Mouse (Mus musculus) forebrain, embryonic 11.5 days (tissue): Measurements from ENCODE around the gene Nkx3-2. TPM values are rescaled to one million over a fixed set of nuclear protein-coding genes. Genes with fewer than 3 reads are reported as not detected.

Experiments used
- ATAC-seq: fragments of 200-750 bp; cut with Nextera tagmentation; replicated peaks from 2 replicates; pipeline ENCODE4 v1.8.0; 2017; ENCODE audit warnings: moderate TSS enrichment; ENCODE audit not compliant: low FRiP score
- DNase-seq: peaks from one replicate; pipeline ENCODE4 v3.0.0-alpha.2; 2017; ENCODE audit warnings: low spot score
- H3K27ac ChIP-seq: fragments of 300-500 bp; sonication (generic); 2 replicates; pipeline ENCODE4 v1.5.1; 2014; ENCODE audit warnings: low read depth, low read length
- H3K27me3 ChIP-seq: fragments of 300-500 bp; sonication (generic); 2 replicates; pipeline ENCODE4 v1.6.1; 2014; ENCODE audit warnings: mild to moderate bottlenecking, low read length, mixed read lengths; ENCODE audit not compliant: control insufficient read depth, insufficient read depth
- H3K36me3 ChIP-seq: fragments of 300-500 bp; sonication (generic); 2 replicates; pipeline ENCODE4 v1.6.1; 2014; ENCODE audit warnings: mild to moderate bottlenecking, low read length, moderate library complexity, mixed read lengths; ENCODE audit not compliant: control insufficient read depth, insufficient read depth
- H3K4me1 ChIP-seq: fragments of 300-500 bp; sonication (generic); replicated peaks from 2 replicates; pipeline ENCODE4 v1.6.1; 2014; ENCODE audit warnings: low read length, mixed read lengths; ENCODE audit not compliant: control insufficient read depth, insufficient read depth
- H3K4me2 ChIP-seq: fragments of 300-500 bp; sonication (generic); 2 replicates; pipeline ENCODE4 v1.6.1; 2014; ENCODE audit warnings: low read depth, mild to moderate bottlenecking, low read length, moderate library complexity, mixed read lengths; ENCODE audit not compliant: severe bottlenecking
- H3K4me3 ChIP-seq: fragments of 300-500 bp; sonication (generic); 2 replicates; pipeline ENCODE4 v1.5.1; 2014; ENCODE audit warnings: low read depth, low read length
- H3K9ac ChIP-seq: fragments of 300-500 bp; sonication (generic); 2 replicates; pipeline ENCODE4 v1.6.1; 2014; ENCODE audit warnings: low read length
- H3K9me3 ChIP-seq: fragments of 300-500 bp; sonication (generic); 2 replicates; pipeline ENCODE4 v1.6.1; 2016; ENCODE audit warnings: low read length, mixed read lengths; ENCODE audit not compliant: control insufficient read depth
- WGBS: fragments of 180-500 bp; shearing (Covaris S2); extraction: QIAGEN DNeasy Blood & Tissue Kit; methylation state at CpG from one replicate; pipeline ENCODE4 v1.1.7; 2014; 5-methylcytosine and 5-hydroxymethylcytosine counted together
- polyA plus RNA-seq: library from polyadenylated mRNA; unstranded; fragments of >200 nt; fragmentation: Nextera tagmentation; extraction: Ambion mirVana; gene quantifications from 2 replicates; pipeline ENCODE4 v1.2.1, GENCODE M21; 2014

The Nkx3-2 gene
- polyA plus RNA-seq, 1 experiment from 2014 or later = not detected

DNA sequence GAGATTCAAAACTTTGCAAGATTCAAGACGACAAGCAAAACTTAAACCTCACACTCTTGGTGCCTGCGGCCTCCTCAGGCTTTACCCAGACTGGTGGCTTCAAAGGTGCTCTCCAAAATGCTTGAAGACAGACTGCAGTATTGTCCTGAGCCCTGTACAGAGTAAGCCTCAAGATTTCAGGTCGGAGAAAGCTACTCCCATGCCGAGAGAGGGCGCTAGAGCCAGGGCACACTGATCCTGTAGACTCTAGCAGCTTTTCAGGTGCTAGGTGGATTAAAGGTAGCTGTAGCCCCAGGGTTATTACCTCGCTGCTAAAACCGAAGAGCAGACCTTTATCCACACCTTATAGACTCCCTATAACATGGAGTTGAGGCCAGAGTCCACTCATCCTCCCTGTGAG is 20.1 kb downstream of the Nkx3-2 start:
- DNase-seq = no peak

DNA sequence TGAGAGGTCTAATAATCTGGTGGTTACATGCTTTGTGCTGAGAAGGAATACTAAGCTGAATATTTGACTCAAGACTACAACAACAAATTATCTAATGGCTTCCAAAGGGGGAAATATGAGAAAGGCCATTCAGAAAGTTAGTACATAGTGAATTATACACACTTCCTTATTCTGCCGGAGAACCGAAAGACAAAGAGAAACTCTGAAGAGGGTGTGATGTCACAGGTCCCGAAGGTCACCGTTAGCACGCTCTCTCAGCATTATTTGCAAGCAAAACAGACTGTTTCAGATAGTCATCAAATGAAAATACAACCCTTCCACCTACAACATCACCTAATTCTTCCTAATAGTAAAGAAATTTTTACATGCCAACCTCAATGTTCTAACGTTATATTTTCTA is 25.5 kb downstream of the Nkx3-2 start:
- DNase-seq (no peak), ATAC-seq (no peak)
- Histone ChIP-seq H3K9ac (no peak overlapping the region), H3K4me2 (no peak overlapping the region), H3K27me3 (0 out of 2 replicates have a peak, but pooled peaks cover 4% of the 10 kb centered on the region), H3K4me1 (no peaks in the 10 kb centered on the region), H3K36me3 (no peaks in the 10 kb centered on the region), H3K27ac (no peak overlapping the region), H3K9me3 (no peaks in the 10 kb centered on the region), H3K4me3 (no peak overlapping the region)
- WGBS = 58% methylated on average over 6 of the region's 6 CpGs

More for the DNA sequence above, 20.1 kb downstream of the Nkx3-2 start:
- Histone ChIP-seq H3K36me3 (no peaks in the 10 kb centered on the region), H3K9ac (no peak overlapping the region), H3K27me3 (peaks cover 50% of the 10 kb centered on the region), H3K9me3 (no peaks in the 10 kb centered on the region), H3K4me1 (no peaks in the 10 kb centered on the region), H3K4me2 (no peak overlapping the region), H3K27ac (no peak overlapping the region), H3K4me3 (no peak overlapping the region)
- 9% methylated on average over 7 of the region's 7 CpGs for WGBS
- no peak for ATAC-seq

DNA sequence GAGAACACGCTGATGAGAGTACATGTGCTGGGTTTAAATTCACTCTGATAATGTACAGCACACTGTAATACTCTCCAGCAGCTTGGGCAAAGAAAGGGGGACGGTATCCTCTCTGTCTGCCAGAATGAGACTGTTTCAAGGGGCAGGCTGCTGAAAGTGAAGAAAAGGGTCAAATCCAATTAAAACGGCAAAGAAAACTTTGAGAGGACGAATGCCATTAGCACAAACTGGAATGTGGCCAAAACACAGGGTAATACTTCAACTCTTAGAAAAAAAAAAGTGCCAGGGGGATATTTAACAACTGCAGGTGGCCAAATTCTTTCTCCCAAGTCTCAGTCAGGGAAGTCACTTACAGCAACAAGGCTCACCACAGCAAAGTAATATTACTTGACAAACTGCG is 27.3 kb downstream of the Nkx3-2 start:
- H3K9me3 ChIP-seq = no peaks in the 10 kb centered on the region
- no peak overlapping the region for H3K27ac ChIP-seq
- DNase-seq (no peak), ATAC-seq (no peak)
- H3K9ac ChIP-seq = no peak overlapping the region
- WGBS = 53% methylated on average over 5 of the region's 5 CpGs
- H3K4me2 ChIP-seq = no peak overlapping the region
- H3K36me3 ChIP-seq = no peaks in the 10 kb centered on the region
- H3K4me3 ChIP-seq = no peak overlapping the region
- no peaks in the 10 kb centered on the region for H3K4me1 ChIP-seq
- no peaks in the 10 kb centered on the region for H3K27me3 ChIP-seq

DNA sequence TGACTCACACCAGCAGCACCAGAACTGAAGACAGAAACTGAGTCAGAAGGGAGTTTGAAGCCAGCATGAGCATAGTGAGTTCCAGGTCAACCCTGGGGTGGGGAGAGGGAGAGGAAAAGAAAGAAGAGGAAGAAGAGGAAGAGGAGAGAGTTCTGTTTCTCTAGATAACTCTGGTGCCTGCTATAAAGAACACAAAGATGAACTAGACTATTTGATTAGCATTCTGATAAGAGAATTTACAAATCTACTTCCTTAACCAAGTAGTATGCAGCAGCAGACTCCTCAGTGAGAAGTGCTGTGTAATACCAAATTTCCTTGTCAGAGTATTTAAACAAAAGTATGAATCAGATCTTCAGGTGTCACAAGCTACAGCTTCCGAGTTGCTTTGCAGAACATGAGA is 37.3 kb downstream of the Nkx3-2 start:
- Histone ChIP-seq H3K4me2 (no peak overlapping the region), H3K9me3 (no peaks in the 10 kb centered on the region), H3K4me3 (no peak overlapping the region), H3K4me1 (no peaks in the 10 kb centered on the region), H3K27me3 (no peaks in the 10 kb centered on the region), H3K27ac (no peak overlapping the region), H3K9ac (no peak overlapping the region), H3K36me3 (no peaks in the 10 kb centered on the region)
- no peak for DNase-seq
- WGBS = 85% methylated on average over 1 of the region's 1 CpGs
- ATAC-seq = no peak

DNA sequence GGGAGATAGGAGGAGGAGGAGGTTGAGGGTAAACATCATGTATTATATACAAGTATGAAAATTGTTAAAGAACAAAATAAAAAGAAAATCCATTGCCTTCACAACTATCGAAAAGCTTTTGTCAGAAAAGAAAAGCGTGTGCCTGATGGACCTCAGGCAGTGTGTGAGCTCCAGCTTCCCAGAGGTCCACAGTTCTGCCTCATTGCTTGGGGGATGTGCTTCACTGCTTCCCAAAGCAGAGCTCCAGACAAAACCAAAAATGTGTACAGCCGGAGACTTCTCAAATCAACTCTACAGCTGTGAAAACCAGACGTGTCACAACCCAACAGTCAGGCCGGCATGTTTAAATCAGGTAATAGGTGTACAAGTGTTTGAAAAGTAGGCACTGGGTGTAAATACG is 38.7 kb downstream of the Nkx3-2 start:
- ATAC-seq (no peak), DNase-seq (no peak)
- Histone ChIP-seq H3K9ac (no peak overlapping the region), H3K9me3 (no peaks in the 10 kb centered on the region), H3K4me1 (no peaks in the 10 kb centered on the region), H3K4me3 (no peak overlapping the region), H3K4me2 (no peak overlapping the region), H3K27ac (no peak overlapping the region), H3K27me3 (no peaks in the 10 kb centered on the region), H3K36me3 (no peaks in the 10 kb centered on the region)
- 78% methylated on average over 6 of the region's 6 CpGs for WGBS

Other genes starting within 250 kb of the Nkx3-2 start
- gene Rab28, start 56.3 kb downstream of the Nkx3-2 start, polyA plus RNA-seq = 95.8 and 98.2 TPM in 2 replicates
- gene Bod1l, start 79.8 kb upstream of the Nkx3-2 start, polyA plus RNA-seq = 22.8 and 24.5 TPM in 2 replicates